Mouse (Mus musculus) midbrain, postnatal 0 days (tissue): ENCODE results near the gene Ptpdc1. TPM values are rescaled to one million over a fixed set of nuclear protein-coding genes. Genes with fewer than 3 reads are reported as not detected.

Experiments
- ATAC-seq: fragments of 200-750 bp; cut with Nextera tagmentation; 2 replicates; pipeline ENCODE4 v1.8.0; 2017; ENCODE audit warnings: moderate number of reproducible peaks, mild to moderate bottlenecking, moderate TSS enrichment, moderate library complexity; ENCODE audit not compliant: low FRiP score
- DNase-seq: peaks from one replicate; pipeline ENCODE4 v3.0.0-alpha.2; 2015; ENCODE audit warnings: low spot score
- H3K27ac ChIP-seq: fragments of 300-500 bp; sonication (generic); 2 replicates; pipeline ENCODE4 v1.5.1; 2014; ENCODE audit warnings: low read depth, mild to moderate bottlenecking, low read length, mixed read lengths
- H3K27me3 ChIP-seq: fragments of 300-500 bp; sonication (generic); 2 replicates; pipeline ENCODE4 v1.6.1; 2014; ENCODE audit warnings: low read length, control low read depth, mixed read lengths; ENCODE audit not compliant: insufficient read depth
- H3K36me3 ChIP-seq: fragments of 300-500 bp; sonication (generic); 2 replicates; pipeline ENCODE4 v1.6.1; 2014; ENCODE audit warnings: low read length, control low read depth, mixed read lengths; ENCODE audit not compliant: insufficient read depth
- H3K4me1 ChIP-seq: fragments of 300-500 bp; sonication (generic); 2 replicates; pipeline ENCODE4 v1.6.1; 2014; ENCODE audit warnings: mild to moderate bottlenecking, control low read depth, antibody characterized with exemption, low read length, mixed read lengths; ENCODE audit not compliant: insufficient read depth
- H3K4me2 ChIP-seq: fragments of 300-500 bp; sonication (generic); 2 replicates; pipeline ENCODE4 v1.6.1; 2014; ENCODE audit warnings: low read depth, mild to moderate bottlenecking, low read length, mixed read lengths; ENCODE audit not compliant: poor library complexity, severe bottlenecking
- H3K4me3 ChIP-seq: fragments of 300-500 bp; sonication (generic); 2 replicates; pipeline ENCODE4 v1.5.1; 2014; ENCODE audit warnings: low read depth, mild to moderate bottlenecking, low read length, moderate library complexity
- H3K9ac ChIP-seq: fragments of 300-500 bp; sonication (generic); replicated peaks from 2 replicates; pipeline ENCODE4 v1.6.1; 2014; ENCODE audit warnings: mild to moderate bottlenecking, low read length, moderate library complexity, mixed read lengths; ENCODE audit not compliant: poor library complexity, severe bottlenecking
- H3K9me3 ChIP-seq: fragments of 300-500 bp; sonication (generic); 2 replicates; pipeline ENCODE4 v1.6.1; 2016; ENCODE audit warnings: low read length, control low read depth
- CTCF ChIP-seq: IDR thresholded peaks from 2 replicates; pipeline ENCODE4 v1.5.1; 2016; ENCODE audit warnings: antibody characterized with exemption, mild to moderate bottlenecking
- WGBS: fragments of 180-500 bp; shearing (Covaris S2); extraction: QIAGEN DNeasy Blood & Tissue Kit; methylation state at CpG from one replicate; pipeline ENCODE4 v1.1.7; 2014; 5-methylcytosine and 5-hydroxymethylcytosine counted together
- polyA plus RNA-seq: library from polyadenylated mRNA; unstranded; fragments of >200 nt; fragmentation: Nextera tagmentation; extraction: Ambion mirVana; gene quantifications from 2 replicates; pipeline ENCODE4 v1.2.1, GENCODE M21; 2015
- total RNA-seq: library from RNA; depleted of rRNA; stranded (reverse); fragments of >200 nt; gene quantifications from 2 replicates; pipeline ENCODE4 v1.2.3, GENCODE M21; 2014

Gene Ptpdc1
- total and polyA plus RNA-seq, 2 experiments from 2014 or later, result 15.3 to 36.3 TPM

DNA sequence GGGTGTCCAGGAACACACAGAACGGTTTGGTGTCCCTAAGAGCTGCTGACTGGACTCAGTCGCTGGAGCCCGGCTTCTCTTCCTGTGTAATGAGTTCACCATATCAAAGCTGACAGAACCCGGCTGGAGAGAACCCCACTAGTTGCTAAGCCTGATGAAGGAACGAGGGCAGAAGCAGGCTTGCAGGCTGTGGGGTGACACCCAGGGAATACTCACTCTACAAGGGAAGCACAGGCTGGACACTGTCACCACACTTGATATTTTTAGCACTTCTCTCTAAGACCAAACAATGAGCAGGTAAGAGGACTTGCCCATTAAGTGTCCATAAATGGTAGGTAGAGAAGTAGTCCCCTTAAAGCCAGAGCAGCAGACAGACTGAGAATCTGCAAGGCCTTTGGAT is 20.9 kb downstream of the Ptpdc1 start:
- no peak for ATAC-seq
- WGBS, result 81% methylated on average over 5 of the region's 5 CpGs
- no peak overlapping the region for H3K4me2 ChIP-seq
- no peak for TF ChIP-seq CTCF
- H3K4me1 ChIP-seq, result no peaks in the 10 kb centered on the region
- H3K9me3 ChIP-seq, result no peaks in the 10 kb centered on the region
- H3K36me3 ChIP-seq, result 0 out of 2 replicates have a peak, but pooled peaks cover 17% of the 10 kb centered on the region
- DNase-seq, result no peak
- H3K27me3 ChIP-seq, result no peaks in the 10 kb centered on the region
- H3K4me3 ChIP-seq, result no peak overlapping the region
- H3K27ac ChIP-seq, result no peak overlapping the region
- no peak overlapping the region for H3K9ac ChIP-seq

DNA sequence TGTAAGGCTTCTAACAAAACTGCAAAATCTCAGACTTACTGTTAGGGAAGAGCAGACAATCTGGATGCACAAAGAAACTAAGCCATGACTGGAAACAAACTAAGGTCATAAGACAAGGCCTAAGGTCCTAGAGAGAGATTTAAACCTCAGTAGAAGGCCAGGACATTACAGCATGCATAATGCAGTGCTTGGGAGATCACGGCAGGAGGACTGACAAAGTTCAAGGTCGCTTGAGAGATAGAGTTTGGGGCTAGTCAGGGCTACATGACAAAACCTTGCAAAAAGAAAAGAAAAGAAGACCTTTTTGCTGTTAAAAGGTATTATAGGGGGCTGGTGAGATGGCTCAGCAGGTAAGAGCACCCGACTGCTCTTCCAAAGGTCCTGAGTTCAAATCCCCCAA is 22.2 kb downstream of the Ptpdc1 start:
- H3K4me1 ChIP-seq, result no peaks in the 10 kb centered on the region
- ATAC-seq, result no peak
- no peak for TF ChIP-seq CTCF

DNA sequence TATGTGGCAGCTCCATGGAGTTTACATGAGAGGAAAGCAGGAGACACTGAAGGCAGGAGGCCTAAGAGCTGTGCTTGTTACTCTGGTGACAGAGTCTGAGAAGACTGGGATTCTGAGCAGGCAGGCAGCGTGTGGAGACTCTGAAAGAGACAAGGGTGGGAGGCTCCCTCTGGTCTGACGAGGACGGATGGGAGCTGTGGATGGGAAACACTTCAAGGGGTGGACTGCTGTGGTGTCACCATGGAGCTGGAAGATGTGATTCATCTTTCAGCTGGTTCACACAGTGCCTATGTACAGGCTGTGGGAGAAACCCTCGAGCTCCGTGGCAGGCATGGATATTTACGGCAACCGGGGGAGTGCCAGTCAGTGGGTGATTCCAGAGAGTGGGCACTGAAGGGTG is 30.9 kb downstream of the Ptpdc1 start:
- 0 out of 2 replicates have a peak, but pooled peaks cover 5% of the 10 kb centered on the region for H3K4me1 ChIP-seq
- H3K9me3 ChIP-seq, result no peaks in the 10 kb centered on the region
- ATAC-seq (peak; percentile 67), DNase-seq (peak; percentile 62)
- no peak overlapping the region for H3K9ac ChIP-seq
- no peak overlapping the region for H3K4me3 ChIP-seq
- WGBS, result 25% methylated on average over 7 of the region's 7 CpGs
- H3K27me3 ChIP-seq, result no peaks in the 10 kb centered on the region
- peaks cover 19% of the 10 kb centered on the region for H3K36me3 ChIP-seq
- no peak for TF ChIP-seq CTCF
- H3K27ac ChIP-seq, result peak overlapping the region; percentile 60
- H3K4me2 ChIP-seq, result no peak overlapping the region

More for the DNA sequence above, 22.2 kb downstream of the Ptpdc1 start:
- no peaks in the 10 kb centered on the region for H3K27me3 ChIP-seq
- H3K27ac ChIP-seq, result no peak overlapping the region
- H3K9ac ChIP-seq, result no peak overlapping the region
- H3K4me2 ChIP-seq, result no peak overlapping the region
- H3K36me3 ChIP-seq, result 0 out of 2 replicates have a peak, but pooled peaks cover 17% of the 10 kb centered on the region
- DNase-seq, result no peak
- no peak overlapping the region for H3K4me3 ChIP-seq
- no peaks in the 10 kb centered on the region for H3K9me3 ChIP-seq
- WGBS, result 91% methylated on average over 3 of the region's 3 CpGs

DNA sequence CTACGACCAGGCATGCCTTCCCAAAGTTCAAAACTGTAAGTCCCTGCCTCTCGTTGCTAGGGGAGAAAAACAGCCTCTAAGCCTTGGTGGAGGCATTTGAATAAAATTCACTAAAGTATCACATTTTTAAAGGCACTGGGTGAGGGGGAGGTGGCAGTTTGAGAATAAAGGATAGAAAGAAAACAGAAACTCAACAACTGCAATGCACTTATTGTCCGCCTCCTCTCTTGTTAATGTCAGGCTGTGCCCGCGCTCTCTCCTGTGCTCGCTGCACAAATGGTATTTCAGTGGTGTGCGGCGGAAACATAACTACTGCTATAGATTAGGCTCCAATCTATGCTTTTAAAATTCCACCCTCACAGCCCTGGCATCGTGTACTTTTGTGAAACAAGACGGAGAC is 31.4 kb downstream of the Ptpdc1 start:
- DNase-seq, result no peak
- no peak for ATAC-seq
- 22% methylated on average over 10 of the region's 10 CpGs for WGBS
- Histone ChIP-seq H3K9me3 (no peaks in the 10 kb centered on the region), H3K4me2 (no peak overlapping the region), H3K4me1 (0 out of 2 replicates have a peak, but pooled peaks cover 5% of the 10 kb centered on the region), H3K36me3 (peaks cover 20% of the 10 kb centered on the region), H3K4me3 (no peak overlapping the region), H3K27ac (peak overlapping the region; percentile 60), H3K9ac (no peak overlapping the region), H3K27me3 (no peaks in the 10 kb centered on the region)
- TF ChIP-seq CTCF, result no peak

DNA sequence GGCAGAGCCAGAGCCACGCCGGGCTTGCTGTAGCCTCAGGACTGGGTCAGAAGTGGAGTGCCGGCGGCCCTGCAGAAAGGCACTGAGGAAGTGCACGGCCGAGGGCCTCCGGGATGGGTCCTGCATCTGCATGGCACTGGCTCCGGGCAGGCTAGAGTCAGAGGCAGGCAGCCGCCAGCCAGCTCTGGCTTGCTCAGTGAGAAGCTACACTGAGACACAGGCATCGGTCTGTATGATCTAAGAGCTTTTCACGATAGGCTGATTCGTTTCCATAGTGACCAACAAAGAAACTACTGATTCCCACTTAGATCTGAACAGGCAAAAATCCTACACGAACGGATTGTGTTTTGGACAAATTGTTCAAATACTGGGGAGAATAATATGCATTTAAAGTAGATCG is 32.3 kb downstream of the Ptpdc1 start:
- Histone ChIP-seq H3K9me3 (no peaks in the 10 kb centered on the region), H3K4me2 (peak overlapping the region; percentile 49), H3K36me3 (peaks cover 24% of the 10 kb centered on the region), H3K27ac (peak overlapping the region; percentile 84), H3K4me1 (0 out of 2 replicates have a peak, but pooled peaks cover 5% of the 10 kb centered on the region), H3K4me3 (peak overlapping the region; percentile 26; the same call in 1 of the 2 replicates), H3K27me3 (no peaks in the 10 kb centered on the region), H3K9ac (peak overlapping the region; percentile 59)
- DNase-seq (peak; percentile 85), ATAC-seq (peak; percentile 94)
- TF ChIP-seq CTCF, result no peak
- 9% methylated on average over 15 of the region's 15 CpGs for WGBS

DNA sequence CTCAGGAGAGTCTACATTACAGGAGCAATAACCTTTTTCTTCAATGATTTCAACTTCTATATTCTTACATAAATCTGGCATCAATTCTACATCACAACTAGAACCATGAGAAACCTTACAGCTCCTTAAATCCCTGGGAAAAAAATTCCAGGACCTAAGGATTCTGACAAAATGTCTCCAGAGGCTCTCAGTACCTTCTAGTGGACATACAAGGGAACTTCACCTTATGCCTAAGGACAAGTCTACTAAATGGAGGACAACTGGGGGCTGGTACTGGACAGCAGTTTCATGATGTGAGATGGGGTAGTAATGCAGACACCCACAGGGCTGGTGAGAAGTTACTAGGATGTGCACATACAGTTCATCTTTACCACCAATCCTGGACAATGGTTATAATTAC is 34.7 kb downstream of the Ptpdc1 start:
- DNase-seq (no peak), ATAC-seq (no peak)
- no peak overlapping the region for H3K9ac ChIP-seq
- H3K27ac ChIP-seq, result no peak overlapping the region
- no peaks in the 10 kb centered on the region for H3K27me3 ChIP-seq
- H3K9me3 ChIP-seq, result no peaks in the 10 kb centered on the region
- TF ChIP-seq CTCF, result peak; percentile 49
- H3K4me3 ChIP-seq, result no peak overlapping the region
- no peak overlapping the region for H3K4me2 ChIP-seq
- H3K4me1 ChIP-seq, result 0 out of 2 replicates have a peak, but pooled peaks cover 5% of the 10 kb centered on the region
- H3K36me3 ChIP-seq, result peaks cover 31% of the 10 kb centered on the region
